Mouse (Mus musculus) heart, embryonic 15.5 days (tissue): ENCODE measurements at regions not wholly inside any gene's neighbourhood (a gene's known extent, or its start where the extent isn't known, plus 50 kb on each side); places are given as distances from the start of the nearest gene placed in this dataset.

Experiments used
- ATAC-seq: fragments of 200-750 bp; cut with Nextera tagmentation; replicated peaks from 2 replicates; pipeline ENCODE4 v1.8.0; 2017; ENCODE audit warnings: low read depth, moderate TSS enrichment; ENCODE audit not compliant: insufficient number of reproducible peaks, insufficient read depth, low FRiP score
- H3K27ac ChIP-seq: fragments of 300-500 bp; sonication (generic); 2 replicates; pipeline ENCODE4 v1.5.1; 2015; ENCODE audit warnings: mild to moderate bottlenecking, inconsistent platforms
- H3K27me3 ChIP-seq: fragments of 300-500 bp; sonication (generic); 2 replicates; pipeline ENCODE4 v1.6.1; 2015; ENCODE audit warnings: inconsistent platforms
- H3K36me3 ChIP-seq: fragments of 300-500 bp; sonication (generic); 2 replicates; pipeline ENCODE4 v1.6.1; 2015; ENCODE audit warnings: mild to moderate bottlenecking, inconsistent platforms
- H3K4me1 ChIP-seq: fragments of 300-500 bp; sonication (generic); replicated peaks from 2 replicates; pipeline ENCODE4 v1.6.1; 2015; ENCODE audit warnings: inconsistent platforms
- H3K4me2 ChIP-seq: fragments of 300-500 bp; sonication (generic); 2 replicates; pipeline ENCODE4 v1.6.1; 2015; ENCODE audit warnings: inconsistent platforms, mild to moderate bottlenecking, moderate library complexity
- H3K4me3 ChIP-seq: fragments of 300-500 bp; sonication (generic); 2 replicates; pipeline ENCODE4 v1.5.1; 2015; ENCODE audit warnings: mild to moderate bottlenecking, inconsistent platforms
- H3K9ac ChIP-seq: fragments of 300-500 bp; sonication (generic); 2 replicates; pipeline ENCODE4 v1.6.1; 2015; ENCODE audit warnings: mild to moderate bottlenecking, inconsistent platforms
- H3K9me3 ChIP-seq: fragments of 300-500 bp; sonication (generic); replicated peaks from 2 replicates; pipeline ENCODE4 v1.6.1; 2016; ENCODE audit warnings: inconsistent platforms
- WGBS: fragments of 180-500 bp; shearing (Covaris S2); methylation state at CpG from one replicate; pipeline ENCODE4 v1.1.7; 2015; ENCODE audit warnings: mixed read lengths; 5-methylcytosine and 5-hydroxymethylcytosine counted together

DNA sequence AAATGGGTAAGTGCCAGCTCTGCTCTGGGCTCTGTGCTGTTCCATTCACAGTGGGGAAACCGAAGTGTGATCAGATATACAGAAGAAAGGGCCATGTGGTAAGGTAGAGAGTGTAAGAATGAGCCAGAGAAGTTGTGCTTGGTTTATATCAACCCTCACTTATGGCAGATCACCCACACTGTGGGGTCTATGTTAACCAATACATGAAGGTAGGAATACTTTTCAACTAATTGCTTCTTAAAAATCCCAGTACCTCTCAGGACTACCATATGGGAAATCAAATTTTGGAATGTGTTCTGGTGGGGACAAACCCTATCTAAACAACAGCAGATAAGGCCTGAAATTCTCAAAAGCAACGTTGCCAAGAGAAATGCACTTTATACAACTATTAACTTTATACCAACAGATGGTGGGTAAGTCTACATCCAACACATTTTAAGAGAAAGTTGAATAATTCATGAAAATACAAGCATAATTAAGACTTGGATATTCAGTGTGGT lies 314.7 kb upstream of the 2610001J05Rik start:
- H3K36me3 ChIP-seq: no peaks in the 10 kb centered on the region
- H3K27me3 ChIP-seq: no peaks in the 10 kb centered on the region
- no peak overlapping the region for H3K4me3 ChIP-seq
- H3K27ac ChIP-seq: no peak overlapping the region
- no peak for ATAC-seq
- WGBS: 46% methylated on average over 2 of the region's 2 CpGs
- no peaks in the 10 kb centered on the region for H3K9me3 ChIP-seq
- H3K4me2 ChIP-seq: no peak overlapping the region
- H3K9ac ChIP-seq: no peak overlapping the region
- H3K4me1 ChIP-seq: no peaks in the 10 kb centered on the region

DNA sequence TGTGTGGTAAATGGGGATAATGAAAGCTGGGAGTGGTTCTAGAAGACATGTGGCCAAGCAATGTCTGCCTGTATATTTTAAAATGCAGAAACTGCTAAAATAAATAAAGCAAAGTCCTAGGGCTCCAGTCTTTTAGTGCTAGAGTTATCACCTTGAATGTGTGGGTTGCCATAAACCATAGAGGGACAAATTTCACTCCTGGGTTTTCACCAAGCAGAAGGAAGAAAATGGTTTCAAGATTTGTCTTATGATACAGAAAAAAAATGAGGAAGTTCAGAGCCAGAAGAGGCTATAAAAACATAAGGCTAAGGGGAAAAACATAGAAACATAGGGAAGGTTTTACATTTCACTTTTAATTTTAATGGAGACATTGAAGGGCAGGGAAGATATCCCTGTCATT lies 276.1 kb upstream of the 2610001J05Rik start:
- Histone ChIP-seq H3K27me3 (no peaks in the 10 kb centered on the region), H3K9ac (no peak overlapping the region), H3K4me2 (peak overlapping the region; percentile 21; the same call in 1 of the 2 replicates), H3K4me3 (no peak overlapping the region), H3K27ac (no peak overlapping the region; the same call in 1 of the 2 replicates), H3K9me3 (no peaks in the 10 kb centered on the region), H3K36me3 (no peaks in the 10 kb centered on the region), H3K4me1 (peaks cover 3% of the 10 kb centered on the region)
- ATAC-seq: no peak

DNA sequence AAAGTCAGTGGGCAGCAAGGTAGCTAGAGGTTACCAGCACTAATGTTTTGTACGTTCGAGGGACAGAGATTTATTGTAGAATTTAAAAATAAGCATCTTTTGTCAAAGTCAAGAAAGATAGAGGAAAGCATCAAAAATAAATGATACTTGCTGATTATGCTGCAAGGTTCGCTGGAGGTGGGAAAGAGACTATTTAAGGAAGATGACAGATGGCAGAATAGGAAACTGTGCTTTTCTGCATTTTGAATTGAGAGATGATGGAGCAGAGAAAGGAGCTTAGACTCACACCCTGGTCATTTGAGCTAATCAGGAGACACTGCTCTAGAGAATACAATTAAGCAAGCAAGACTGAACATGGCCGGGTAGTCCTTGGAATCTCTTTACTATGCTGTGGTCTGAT lies 275.1 kb upstream of the 2610001J05Rik start:
- Histone ChIP-seq H3K36me3 (no peaks in the 10 kb centered on the region), H3K9ac (no peak overlapping the region), H3K27me3 (no peaks in the 10 kb centered on the region), H3K9me3 (no peaks in the 10 kb centered on the region), H3K4me1 (peaks cover 3% of the 10 kb centered on the region), H3K27ac (no peak overlapping the region), H3K4me3 (no peak overlapping the region), H3K4me2 (no peak overlapping the region)
- no peak for ATAC-seq
- WGBS: 74% methylated on average over 4 of the region's 4 CpGs

GRCm38 (mm10) chr6:14142107-14142751 lies 270.9 kb upstream of the 2610001J05Rik start:
- H3K27ac ChIP-seq: no peak overlapping the region
- no peaks in the 10 kb centered on the region for H3K9me3 ChIP-seq
- H3K36me3 ChIP-seq: no peaks in the 10 kb centered on the region
- ATAC-seq: no peak
- H3K27me3 ChIP-seq: no peaks in the 10 kb centered on the region
- no peak overlapping the region for H3K9ac ChIP-seq
- H3K4me3 ChIP-seq: no peak overlapping the region
- 77% methylated on average over 8 of the region's 8 CpGs for WGBS
- no peaks in the 10 kb centered on the region; the same call in 1 of the 2 replicates for H3K4me1 ChIP-seq
- no peak overlapping the region for H3K4me2 ChIP-seq

GRCm38 (mm10) chr6:14130392-14131144 lies 259.2 kb upstream of the 2610001J05Rik start:
- whole genome bisulfite sequencing: 87% methylated on average over 1 of the region's 1 CpGs
- H3K27ac ChIP-seq: no peak overlapping the region
- no peak overlapping the region for H3K4me2 ChIP-seq
- no peaks in the 10 kb centered on the region for H3K27me3 ChIP-seq
- H3K4me3 ChIP-seq: no peak overlapping the region
- H3K4me1 ChIP-seq: no peaks in the 10 kb centered on the region
- H3K9ac ChIP-seq: no peak overlapping the region
- H3K36me3 ChIP-seq: no peaks in the 10 kb centered on the region
- no peak for ATAC-seq
- H3K9me3 ChIP-seq: no peaks in the 10 kb centered on the region

DNA sequence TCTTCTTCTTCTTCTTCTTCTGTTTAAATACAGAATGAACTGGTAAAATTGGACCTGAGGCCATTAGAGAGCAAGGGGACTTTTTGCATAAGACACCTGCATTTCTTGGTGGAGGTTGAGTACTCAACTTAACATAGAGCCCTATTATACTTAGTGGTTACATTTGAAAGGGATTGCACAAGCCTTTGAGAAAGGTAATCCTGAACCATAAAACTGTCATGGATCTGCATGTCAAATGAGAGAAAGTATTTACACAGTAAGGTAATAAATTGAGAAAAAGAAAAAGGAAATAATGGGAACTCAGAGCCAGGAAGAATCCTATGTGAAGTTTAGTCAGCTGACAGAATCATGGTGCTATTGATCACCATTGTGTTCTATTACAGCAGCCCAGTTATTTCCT lies 258.1 kb upstream of the 2610001J05Rik start:
- no peak overlapping the region for H3K4me3 ChIP-seq
- no peaks in the 10 kb centered on the region for H3K27me3 ChIP-seq
- no peak overlapping the region for H3K27ac ChIP-seq
- H3K36me3 ChIP-seq: no peaks in the 10 kb centered on the region
- no peak overlapping the region for H3K9ac ChIP-seq
- H3K9me3 ChIP-seq: no peaks in the 10 kb centered on the region
- H3K4me1 ChIP-seq: no peaks in the 10 kb centered on the region
- H3K4me2 ChIP-seq: no peak overlapping the region
- ATAC-seq: no peak

DNA sequence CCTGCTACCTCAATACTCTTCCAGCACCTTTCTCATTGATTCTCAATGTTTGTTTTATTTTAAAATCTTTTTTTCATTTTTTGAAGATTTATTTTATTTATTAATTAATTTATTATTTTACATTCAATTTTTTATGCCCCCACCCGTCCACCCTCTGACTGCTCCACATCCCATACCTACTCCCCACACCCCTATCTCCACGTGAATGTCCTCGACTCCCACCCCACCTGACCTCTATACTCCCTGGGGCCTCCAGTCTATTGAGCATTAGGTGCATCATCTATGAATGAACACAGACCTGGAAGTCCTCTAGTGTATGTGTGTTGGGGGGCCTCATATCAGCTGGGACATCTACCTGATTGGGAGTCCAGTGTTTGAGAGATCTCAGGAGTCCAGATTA lies 251.0 kb upstream of the 2610001J05Rik start:
- no peak for ATAC-seq
- H3K27ac ChIP-seq: no peak overlapping the region
- H3K9ac ChIP-seq: no peak overlapping the region
- no peak overlapping the region for H3K4me3 ChIP-seq
- WGBS: 81% methylated on average over 3 of the region's 3 CpGs
- peaks cover 9% of the 10 kb centered on the region for H3K4me1 ChIP-seq
- H3K4me2 ChIP-seq: no peak overlapping the region
- H3K9me3 ChIP-seq: no peaks in the 10 kb centered on the region
- H3K36me3 ChIP-seq: no peaks in the 10 kb centered on the region
- H3K27me3 ChIP-seq: no peaks in the 10 kb centered on the region

- H3K36me3 ChIP-seq: no peaks in the 10 kb centered on the region
- ATAC-seq: no peak
- no peak overlapping the region for H3K4me3 ChIP-seq
- H3K9ac ChIP-seq: no peak overlapping the region
- no peak overlapping the region for H3K4me2 ChIP-seq
- H3K9me3 ChIP-seq: no peaks in the 10 kb centered on the region
- H3K27me3 ChIP-seq: no peaks in the 10 kb centered on the region
- peaks cover 9% of the 10 kb centered on the region for H3K4me1 ChIP-seq
- no peak overlapping the region for H3K27ac ChIP-seq
- WGBS: 88% methylated on average over 5 of the region's 5 CpGs
These were observed 250.2 kb upstream of the 2610001J05Rik start for GRCm38 (mm10) chr6:14121479-14121878.

GRCm38 (mm10) chr6:14094907-14095306 lies 223.6 kb upstream of the 2610001J05Rik start:
- no peak for ATAC-seq

GRCm38 (mm10) chr6:14081884-14082283 lies 210.6 kb upstream of the 2610001J05Rik start:
- no peaks in the 10 kb centered on the region for H3K9me3 ChIP-seq
- H3K4me2 ChIP-seq: no peak overlapping the region
- no peaks in the 10 kb centered on the region for H3K4me1 ChIP-seq
- ATAC-seq: no peak
- H3K27ac ChIP-seq: no peak overlapping the region
- 57% methylated on average over 1 of the region's 1 CpGs for WGBS
- H3K36me3 ChIP-seq: no peaks in the 10 kb centered on the region
- H3K9ac ChIP-seq: no peak overlapping the region
- H3K4me3 ChIP-seq: no peak overlapping the region
- no peaks in the 10 kb centered on the region for H3K27me3 ChIP-seq

More at GRCm38 (mm10) chr6:14094907-14095306, 223.6 kb upstream of the 2610001J05Rik start:
- no peaks in the 10 kb centered on the region for H3K4me1 ChIP-seq
- H3K9me3 ChIP-seq: no peaks in the 10 kb centered on the region
- 82% methylated on average over 1 of the region's 1 CpGs for WGBS
- H3K4me2 ChIP-seq: no peak overlapping the region
- H3K36me3 ChIP-seq: no peaks in the 10 kb centered on the region
- H3K27ac ChIP-seq: no peak overlapping the region
- H3K4me3 ChIP-seq: no peak overlapping the region
- H3K9ac ChIP-seq: no peak overlapping the region
- no peaks in the 10 kb centered on the region for H3K27me3 ChIP-seq

DNA sequence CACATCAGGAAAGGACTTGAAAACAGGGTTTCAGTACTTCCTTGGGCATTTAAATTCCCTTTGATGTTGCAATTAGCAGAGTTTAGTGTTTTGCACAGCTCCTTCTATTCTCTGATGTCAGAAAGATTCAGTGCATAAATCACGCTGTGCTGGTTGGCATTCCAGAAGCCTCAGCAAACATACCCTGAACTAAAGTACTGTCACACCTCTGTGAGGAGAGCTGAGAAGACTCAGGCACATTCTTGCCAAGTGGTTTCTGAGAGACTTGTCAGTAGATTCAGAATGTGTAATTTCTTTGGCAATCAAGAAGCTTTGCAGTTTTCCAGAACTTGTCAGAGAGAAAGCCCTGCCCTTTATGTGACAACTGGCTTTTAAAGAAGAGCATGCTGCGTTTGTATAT lies 192.4 kb upstream of the 2610001J05Rik start:
- no peaks in the 10 kb centered on the region for H3K4me1 ChIP-seq
- H3K27ac ChIP-seq: no peak overlapping the region
- WGBS: 54% methylated on average over 2 of the region's 2 CpGs
- no peaks in the 10 kb centered on the region for H3K36me3 ChIP-seq
- no peak for ATAC-seq
- H3K4me3 ChIP-seq: no peak overlapping the region
- H3K27me3 ChIP-seq: no peaks in the 10 kb centered on the region
- no peak overlapping the region for H3K9ac ChIP-seq
- no peak overlapping the region for H3K4me2 ChIP-seq
- no peaks in the 10 kb centered on the region for H3K9me3 ChIP-seq

DNA sequence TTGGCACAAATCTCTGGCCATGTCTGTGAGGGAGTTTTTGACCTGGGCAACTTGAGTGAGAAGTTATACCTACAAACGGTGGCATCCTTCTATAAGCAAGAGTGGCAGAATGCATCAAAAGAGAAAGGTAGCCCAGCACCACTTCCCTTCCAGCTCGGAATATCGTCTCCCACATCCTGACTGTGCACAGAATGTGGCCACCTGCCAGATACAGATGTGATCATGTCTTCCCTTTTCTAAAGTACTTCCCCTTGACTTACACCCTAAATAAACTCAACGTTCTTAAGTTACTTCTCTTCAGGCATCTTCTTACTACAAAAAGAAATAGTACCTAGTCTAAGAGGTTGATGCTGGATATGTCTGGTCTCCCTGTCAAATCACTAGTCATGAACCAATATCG lies 175.2 kb upstream of the 2610001J05Rik start:
- H3K4me2 ChIP-seq: no peak overlapping the region
- H3K9ac ChIP-seq: no peak overlapping the region
- H3K27me3 ChIP-seq: no peaks in the 10 kb centered on the region
- no peak overlapping the region for H3K4me3 ChIP-seq
- H3K36me3 ChIP-seq: no peaks in the 10 kb centered on the region
- no peak overlapping the region for H3K27ac ChIP-seq
- no peaks in the 10 kb centered on the region for H3K9me3 ChIP-seq
- WGBS: 72% methylated on average over 5 of the region's 5 CpGs
- ATAC-seq: no peak
- no peaks in the 10 kb centered on the region for H3K4me1 ChIP-seq
